Mouse (Mus musculus): Measurements from ENCODE around the gene Tmem19. TPM values are rescaled to one million over a fixed set of nuclear protein-coding genes. Genes with fewer than 3 reads are reported as not detected.

Gene Tmem19
- polyA plus RNA-seq (2012; rRNA removed): 28.4 and 30.1 TPM in 2 replicates

- 1% methylated on average over 52 of the region's 58 CpGs for WGBS
- DNase-seq (ENCODE audit: low read depth, low spot score): peak; percentile 89
Observed at GRCm38 (mm10) chr10:115361840-115362622, at the start of gene Tmem19. Tmem19 (minus strand) TSS chr10:115362501.

DNA sequence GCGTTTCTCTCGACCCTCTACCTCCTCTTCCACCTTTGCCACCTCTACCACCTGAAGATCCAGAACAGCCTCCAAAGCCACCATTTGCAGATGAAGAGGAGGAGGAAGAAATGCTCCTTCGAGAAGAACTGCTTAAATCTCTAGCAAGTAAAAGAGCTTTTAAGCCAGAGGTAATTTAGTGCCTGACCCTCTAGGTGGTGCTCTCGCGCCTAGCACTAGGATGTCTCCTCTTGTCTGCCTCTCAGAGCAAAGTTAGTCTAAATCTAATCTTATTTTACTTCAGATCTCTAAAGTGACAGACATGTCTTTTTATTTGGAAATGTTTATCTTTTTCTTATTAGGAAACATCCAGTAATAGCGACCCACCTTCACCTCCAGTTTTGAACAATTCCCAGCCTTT is 44.1 kb upstream of the Tmem19 start:
- 62% methylated on average over 6 of the region's 6 CpGs for WGBS
- DNase-seq (ENCODE audit: low read depth, low spot score): no peak

DNA sequence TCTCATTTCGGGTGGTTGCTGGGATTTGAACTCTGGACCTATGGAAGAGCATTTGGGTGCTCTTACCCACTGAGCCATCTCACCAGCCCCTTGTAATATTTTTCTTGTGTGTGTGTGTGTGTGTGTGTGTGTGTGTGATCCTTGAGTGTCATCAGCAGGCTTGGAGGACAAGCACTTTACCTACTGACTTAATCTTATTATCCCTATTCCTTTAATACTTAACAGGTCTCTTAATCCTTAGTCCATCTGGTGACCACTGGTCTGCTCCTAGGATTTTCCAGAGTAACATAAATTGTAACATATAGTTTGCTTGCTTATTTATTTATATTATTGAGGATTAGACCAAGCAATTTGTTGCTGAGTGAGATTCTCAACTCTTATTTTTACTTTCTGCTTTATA is 29.6 kb upstream of the Tmem19 start:
- no peak for DNase-seq (ENCODE audit: low read depth, low spot score)
- WGBS: 86% methylated on average over 1 of the region's 1 CpGs

DNA sequence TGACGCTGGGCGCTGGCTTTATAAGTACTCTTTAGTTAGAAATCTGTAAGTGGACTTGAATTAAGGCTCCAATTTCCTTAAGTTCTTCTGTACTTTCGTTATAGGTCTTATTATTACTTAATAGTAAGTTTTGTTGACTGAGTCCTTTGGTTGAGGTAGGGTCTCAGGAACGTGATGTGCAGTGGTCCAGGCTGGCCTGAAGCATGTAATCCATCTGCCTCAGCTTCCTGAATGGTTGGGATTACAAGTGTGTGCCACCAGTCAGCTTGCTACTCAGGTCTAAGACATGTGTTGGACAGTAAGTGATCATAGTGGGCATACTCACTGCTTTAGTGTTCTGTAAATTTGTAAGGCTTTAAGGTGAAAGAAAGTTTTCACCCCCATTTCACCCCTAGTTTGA is 28.8 kb upstream of the Tmem19 start:
- 91% methylated on average over 4 of the region's 4 CpGs for WGBS
- no peak for DNase-seq (ENCODE audit: low read depth, low spot score)

DNA sequence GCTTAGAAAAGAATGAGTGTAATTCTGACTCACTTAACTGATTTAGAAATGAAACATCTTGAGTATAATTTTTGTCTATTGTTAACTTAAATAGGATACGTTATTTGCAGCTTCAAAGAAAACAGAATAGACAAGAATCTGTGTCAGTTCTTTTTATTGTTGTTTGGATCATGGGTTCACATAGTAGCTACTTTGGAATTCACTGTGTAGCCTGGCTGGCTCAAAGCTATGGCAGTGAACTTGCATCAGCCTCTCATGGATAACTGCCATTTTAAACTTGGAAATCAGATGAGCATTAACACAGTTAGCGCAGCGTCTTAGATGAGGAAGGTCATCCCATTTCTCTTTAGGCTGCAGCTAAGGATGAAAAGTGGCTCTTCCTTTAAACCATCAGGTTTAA is 25.6 kb upstream of the Tmem19 start:
- 60% methylated on average over 3 of the region's 3 CpGs for WGBS
- no peak for DNase-seq (ENCODE audit: low read depth, low spot score)

DNA sequence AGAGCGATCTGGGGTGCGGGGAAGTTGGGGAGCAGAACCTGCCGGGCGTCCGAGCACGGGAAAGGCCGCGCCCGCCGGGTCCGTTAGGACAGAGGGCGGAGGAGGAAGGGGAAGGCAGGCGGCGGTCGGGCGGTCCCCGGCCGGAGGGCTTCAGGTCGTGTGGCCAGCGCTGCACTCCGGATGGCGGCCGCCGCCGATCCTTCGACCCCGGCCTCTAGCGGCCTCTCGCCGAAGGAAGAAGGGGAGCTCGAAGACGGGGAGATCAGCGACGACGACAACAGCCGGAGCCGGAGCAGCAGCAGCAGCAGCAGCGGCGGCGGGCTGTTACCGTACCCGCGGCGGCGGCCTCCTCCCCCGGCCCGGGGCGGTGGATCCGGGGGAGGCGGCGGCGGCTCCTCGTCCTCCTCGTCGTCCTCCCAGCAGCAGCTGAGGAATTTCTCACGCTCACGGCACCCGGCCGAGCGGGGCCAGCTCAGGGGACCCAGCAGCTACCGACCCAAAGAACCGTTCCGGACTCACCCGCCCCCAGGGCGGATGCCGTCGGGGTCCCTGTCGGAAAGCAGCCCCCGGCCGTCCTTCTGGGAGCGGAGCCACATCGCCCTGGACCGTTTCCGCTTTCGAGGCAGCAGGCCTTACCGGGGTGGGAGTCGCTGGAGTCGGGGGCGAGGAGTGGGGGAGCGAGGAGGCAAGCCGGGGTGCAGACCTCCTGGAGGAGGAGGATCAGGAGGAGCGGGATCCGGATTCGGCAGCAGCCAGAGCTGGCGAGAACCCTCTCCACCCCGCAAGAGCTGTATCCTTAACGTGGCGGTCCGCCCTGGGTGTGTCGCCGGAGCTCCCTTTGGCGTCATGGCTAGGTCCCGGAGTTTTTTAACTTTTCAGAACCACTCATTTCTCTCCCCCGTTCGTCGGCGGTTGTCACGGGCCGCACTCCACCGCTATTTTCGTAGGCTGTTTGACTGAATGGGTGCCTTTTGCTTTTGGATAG is 23.0 kb upstream of the Tmem19 start:
- WGBS: under 1% methylated on average over 73 of the region's 101 CpGs
- peak; percentile 24 for DNase-seq (ENCODE audit: low read depth, low spot score)

GRCm38 (mm10) chr10:115384221-115385017 is 22.1 kb upstream of the Tmem19 start, which contains the start of the genes Thap2 and Zfc3h1:
Thap2 (minus strand) TSS chr10:115384443.
Zfc3h1 (plus strand) TSS chr10:115384959.
- peak; percentile 98 for DNase-seq (ENCODE audit: low read depth, low spot score)
- under 1% methylated on average over 65 of the region's 65 CpGs for WGBS

- WGBS: under 1% methylated on average over 15 of the region's 15 CpGs
- DNase-seq (ENCODE audit: low read depth, low spot score): peak; percentile 18
Observed at GRCm38 (mm10) chr10:115383644-115384220, 21.4 kb upstream of the Tmem19 start.

GRCm38 (mm10) chr10:115382846-115383643 is 20.7 kb upstream of the Tmem19 start:
- 31% methylated on average over 12 of the region's 12 CpGs for WGBS
- DNase-seq (ENCODE audit: low read depth, low spot score): no peak

DNA sequence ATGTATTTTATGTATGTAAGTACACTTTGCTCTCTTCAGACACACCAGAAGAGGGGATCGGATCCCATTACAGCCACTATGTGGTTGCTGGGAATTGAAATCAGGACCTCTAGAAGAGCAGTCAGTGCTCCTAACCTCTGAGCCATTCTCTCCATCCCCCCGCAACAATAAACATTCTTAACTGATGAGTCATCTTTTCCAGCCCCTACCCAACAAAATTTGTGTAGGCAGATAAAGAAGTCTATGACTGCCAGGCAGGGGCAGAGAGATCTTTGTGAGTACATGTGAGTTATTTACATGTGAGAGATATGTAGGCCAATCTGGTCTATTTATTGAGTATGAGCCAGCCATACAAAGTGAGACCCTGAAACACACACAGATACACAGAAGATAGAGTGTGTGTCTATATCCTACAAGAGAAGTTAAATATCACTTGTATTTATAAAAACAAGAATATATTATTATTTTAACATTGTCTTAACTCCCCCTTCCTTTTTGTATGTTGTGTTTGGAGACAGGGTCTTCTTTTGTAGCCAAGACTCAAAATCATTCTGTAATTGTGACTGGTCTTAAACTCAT is 19.3 kb upstream of the Tmem19 start:
- DNase-seq (ENCODE audit: low read depth, low spot score): no peak
- 86% methylated on average over 2 of the region's 2 CpGs for WGBS

DNA sequence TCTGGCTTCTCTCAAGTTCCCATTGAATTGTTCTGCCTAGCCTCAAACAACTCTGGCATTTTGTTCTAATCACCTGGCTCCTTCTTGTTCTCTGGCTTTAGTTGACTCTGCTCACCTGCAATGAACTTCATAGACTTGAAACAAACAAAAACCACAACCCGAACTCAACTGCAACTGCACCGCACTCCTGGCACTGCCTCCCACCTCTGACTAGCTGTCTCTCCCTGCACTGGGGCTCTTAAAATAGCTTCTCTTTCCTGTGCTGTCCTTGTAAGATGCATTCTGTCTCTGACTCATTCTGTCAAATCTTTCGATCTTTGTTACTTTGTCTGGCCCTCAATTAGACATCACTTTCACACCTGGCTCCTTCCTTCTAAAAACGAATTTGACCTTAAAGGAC is 850 bp upstream of the Tmem19 start:
- 76% methylated on average over 4 of the region's 4 CpGs for WGBS
- no peak for DNase-seq (ENCODE audit: low read depth, low spot score)

DNA sequence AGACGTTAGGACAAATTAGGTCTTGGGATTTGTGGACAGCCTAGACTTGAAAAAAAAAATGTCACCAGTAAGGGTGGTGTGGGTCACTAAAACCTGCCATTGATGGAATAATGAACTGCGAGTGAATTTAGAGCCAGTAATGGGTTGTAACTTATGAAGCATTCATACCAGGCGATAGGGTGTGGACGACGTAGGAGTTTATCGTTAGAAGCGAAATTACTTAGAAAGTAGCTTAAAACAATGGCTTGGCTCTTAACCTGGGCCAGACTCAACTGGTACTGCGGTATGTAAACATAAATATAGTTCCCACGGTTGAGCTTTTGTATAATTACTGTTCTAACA is 293 bp upstream of the Tmem19 start:
- 2% methylated on average over 9 of the region's 9 CpGs for whole genome bisulfite sequencing

DNA sequence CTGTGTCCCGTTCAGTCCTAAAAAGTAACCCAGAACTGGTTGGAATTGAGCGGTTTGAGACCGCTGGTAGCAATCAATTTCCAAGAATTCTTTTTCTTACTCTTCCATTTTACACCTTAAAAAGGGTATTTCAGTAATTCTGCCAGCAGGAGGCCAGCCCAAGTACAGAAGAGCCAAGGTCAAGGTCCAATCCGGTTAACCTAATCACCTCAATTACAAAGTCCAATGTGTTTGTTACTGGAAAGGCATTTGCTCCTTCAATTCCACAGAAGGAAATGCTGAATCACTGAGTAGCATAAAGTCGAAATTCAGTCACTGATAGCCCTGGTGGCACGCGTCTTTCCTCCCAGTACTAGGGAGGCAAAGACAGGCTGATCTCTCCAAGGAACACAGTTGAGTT is 3.2 kb downstream of the Tmem19 start:
- no peak for DNase-seq (ENCODE audit: low read depth, low spot score)
- 70% methylated on average over 7 of the region's 7 CpGs for WGBS

More for the DNA sequence above, 293 bp upstream of the Tmem19 start:
- DNase-seq (ENCODE audit: low read depth, low spot score): no peak

DNA sequence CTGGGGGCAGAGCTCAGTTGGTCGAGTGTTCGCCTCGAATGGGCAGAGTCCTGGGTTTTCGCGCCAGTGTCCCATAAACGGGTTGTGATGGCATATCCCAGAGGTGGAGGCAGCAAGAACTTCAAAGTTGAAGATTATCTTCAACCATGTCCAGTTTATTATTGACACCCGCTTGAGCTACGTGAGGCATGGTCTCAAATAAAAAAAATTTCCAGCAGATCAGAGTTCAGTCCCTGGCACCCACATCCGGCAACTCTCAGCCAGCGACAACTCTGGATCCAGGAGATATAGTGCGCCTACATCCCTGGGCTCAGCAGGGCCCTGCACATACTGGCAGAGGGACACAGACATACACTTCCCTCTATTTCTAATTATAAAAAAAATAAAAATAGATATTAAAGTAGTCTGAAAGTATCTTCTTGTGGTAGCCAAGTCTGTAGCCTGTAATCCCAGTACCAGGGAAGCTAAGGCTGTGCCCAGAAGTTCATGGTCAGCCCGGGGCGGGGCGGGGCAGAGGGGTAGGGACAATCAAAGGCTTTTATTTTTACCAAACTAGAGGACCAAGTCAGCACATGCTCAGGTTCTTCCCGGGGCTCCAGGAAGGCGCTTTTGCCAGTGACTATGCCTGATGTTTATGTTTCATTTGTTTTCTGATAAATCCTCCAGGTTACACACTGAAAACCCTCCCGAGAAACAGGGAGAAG is 3.9 kb downstream of the Tmem19 start:
- WGBS: 87% methylated on average over 17 of the region's 17 CpGs
- no peak for DNase-seq (ENCODE audit: low read depth, low spot score)

DNA sequence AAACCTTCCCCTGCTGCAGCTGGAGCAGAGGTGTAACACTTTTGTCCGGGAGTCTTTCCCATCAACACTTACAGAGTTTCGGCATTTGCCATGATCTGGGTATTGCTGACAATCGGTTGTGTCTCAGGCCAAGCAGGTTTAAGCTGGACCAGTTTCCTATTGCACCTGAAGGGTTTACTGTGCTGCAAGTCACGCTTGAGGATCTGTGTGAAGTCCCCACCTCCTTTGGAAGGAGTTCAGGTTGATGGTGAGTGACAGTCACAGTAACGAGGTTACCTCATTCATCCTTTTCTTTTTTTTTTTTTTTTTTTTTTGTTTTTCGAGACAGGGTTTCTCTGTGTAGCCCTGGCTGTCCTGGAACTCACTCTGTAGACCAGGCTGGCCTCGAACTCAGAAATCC is 6.2 kb downstream of the Tmem19 start:
- DNase-seq (ENCODE audit: low read depth, low spot score): no peak
- 90% methylated on average over 6 of the region's 7 CpGs for WGBS

DNA sequence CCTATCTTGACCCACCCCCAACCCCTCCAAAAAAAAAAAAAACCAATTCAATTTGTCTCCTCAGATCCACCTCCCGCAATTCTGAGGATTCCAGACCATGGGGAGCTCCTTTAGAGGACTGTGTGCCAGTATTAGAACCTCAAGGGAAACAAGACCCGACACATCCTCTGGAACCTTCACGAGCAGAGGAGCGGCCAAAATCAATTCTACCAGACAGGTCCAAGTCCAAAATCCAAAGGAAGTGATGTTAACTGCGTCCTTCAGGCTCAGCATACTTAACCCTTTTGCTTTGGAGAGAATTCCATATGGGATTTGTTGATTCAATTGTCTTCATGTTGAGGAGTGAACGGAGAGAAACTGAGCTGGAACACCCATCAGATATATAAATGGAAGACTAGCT is 7.3 kb downstream of the Tmem19 start:
- no peak for DNase-seq (ENCODE audit: low read depth, low spot score)
- whole genome bisulfite sequencing: 71% methylated on average over 6 of the region's 6 CpGs

DNA sequence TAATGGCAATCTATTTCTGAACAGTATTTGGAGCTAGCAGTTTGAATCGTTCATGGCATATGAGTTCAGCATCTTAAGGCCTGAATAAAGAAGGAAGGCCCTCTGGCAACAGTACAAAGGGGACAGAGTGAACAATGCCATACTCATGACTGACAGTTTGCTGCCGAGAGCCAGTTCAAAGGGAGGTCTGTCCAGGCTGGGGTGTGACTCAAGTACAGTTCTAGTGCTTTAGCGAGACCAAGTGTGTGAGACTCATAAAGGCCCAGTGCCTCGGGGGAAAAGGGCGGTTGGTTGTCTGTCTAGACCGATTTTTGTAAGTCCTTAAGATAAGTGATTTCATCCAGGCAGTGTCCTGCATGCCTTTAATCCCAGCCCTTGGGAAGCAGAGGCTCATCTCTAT is 7.7 kb downstream of the Tmem19 start:
- WGBS: 58% methylated on average over 6 of the region's 6 CpGs
- DNase-seq (ENCODE audit: low read depth, low spot score): no peak
